Mouse (Mus musculus) hindbrain, embryonic 14.5 days (tissue): ENCODE results near the gene Prkcb. TPM values are rescaled to one million over a fixed set of nuclear protein-coding genes. Genes with fewer than 3 reads are reported as not detected.

ENCODE experiments used
- ATAC-seq: fragments of 200-750 bp; cut with Nextera tagmentation; 2 replicates; pipeline ENCODE4 v1.8.0; 2017; ENCODE audit warnings: moderate number of reproducible peaks, mild to moderate bottlenecking, moderate TSS enrichment, moderate library complexity; ENCODE audit not compliant: low FRiP score
- DNase-seq: peaks from one replicate; pipeline ENCODE4 v3.0.0-alpha.2; 2015; ENCODE audit warnings: low spot score
- H3K27ac ChIP-seq: fragments of 300-500 bp; sonication (generic); 2 replicates; pipeline ENCODE4 v1.5.1; 2014; ENCODE audit warnings: mild to moderate bottlenecking, moderate library complexity
- H3K27me3 ChIP-seq: fragments of 300-500 bp; sonication (generic); 2 replicates; pipeline ENCODE4 v1.6.1; 2014; ENCODE audit warnings: mild to moderate bottlenecking, low read length, mixed read lengths; ENCODE audit not compliant: control insufficient read depth, insufficient read depth
- H3K36me3 ChIP-seq: fragments of 300-500 bp; sonication (generic); replicated peaks from 2 replicates; pipeline ENCODE4 v1.6.1; 2014; ENCODE audit not compliant: control insufficient read depth, insufficient read depth
- H3K4me1 ChIP-seq: fragments of 300-500 bp; sonication (generic); replicated peaks from 2 replicates; pipeline ENCODE4 v1.6.1; 2014; ENCODE audit warnings: antibody characterized with exemption, low read length, mixed read lengths; ENCODE audit not compliant: control insufficient read depth, insufficient read depth
- H3K4me2 ChIP-seq: fragments of 300-500 bp; sonication (generic); replicated peaks from 2 replicates; pipeline ENCODE4 v1.6.1; 2014; ENCODE audit warnings: mild to moderate bottlenecking, moderate library complexity
- H3K4me3 ChIP-seq: fragments of 300-500 bp; sonication (generic); replicated peaks from 2 replicates; pipeline ENCODE4 v1.5.1; 2014; ENCODE audit warnings: mild to moderate bottlenecking, low read length
- H3K9ac ChIP-seq: fragments of 300-500 bp; sonication (generic); 2 replicates; pipeline ENCODE4 v1.6.1; 2014
- H3K9me3 ChIP-seq: fragments of 300-500 bp; sonication (generic); 2 replicates; pipeline ENCODE4 v1.6.1; 2016; ENCODE audit warnings: low read length; ENCODE audit not compliant: control insufficient read depth
- WGBS: fragments of 180-500 bp; shearing (Covaris S2); extraction: QIAGEN DNeasy Blood & Tissue Kit; methylation state at CpG from one replicate; pipeline ENCODE4 v1.1.7; 2014; 5-methylcytosine and 5-hydroxymethylcytosine counted together
- polyA plus RNA-seq: library from polyadenylated mRNA; unstranded; fragments of >200 nt; fragmentation: Nextera tagmentation; extraction: Ambion mirVana; gene quantifications from 2 replicates; pipeline ENCODE4 v1.2.1, GENCODE M21; 2014

Prkcb gene
- polyA plus RNA-seq, 1 experiment from 2014 or later = 135 TPM

- no peak for DNase-seq
- no peaks in the 10 kb centered on the region for H3K9me3 ChIP-seq
- ATAC-seq = no peak
- H3K4me1 ChIP-seq = no peaks in the 10 kb centered on the region; the same call in 1 of the 2 replicates
- WGBS = 82% methylated on average over 5 of the region's 5 CpGs
- H3K27me3 ChIP-seq = no peaks in the 10 kb centered on the region
- H3K9ac ChIP-seq = no peak overlapping the region
- no peaks in the 10 kb centered on the region for H3K36me3 ChIP-seq
- no peak overlapping the region for H3K27ac ChIP-seq
- no peak overlapping the region for H3K4me2 ChIP-seq
- no peak overlapping the region for H3K4me3 ChIP-seq
Observed at GRCm38 (mm10) chr7:122429134-122429533, 140.6 kb downstream of the Prkcb start.

- no peak for DNase-seq
- H3K4me3 ChIP-seq = no peak overlapping the region
- peaks cover 6% of the 10 kb centered on the region; the same call in 1 of the 2 replicates for H3K4me1 ChIP-seq
- H3K36me3 ChIP-seq = no peaks in the 10 kb centered on the region
- H3K9me3 ChIP-seq = no peaks in the 10 kb centered on the region
- no peak for ATAC-seq
- H3K9ac ChIP-seq = no peak overlapping the region
- H3K27ac ChIP-seq = no peak overlapping the region
- no peak overlapping the region for H3K4me2 ChIP-seq
- 80% methylated on average over 4 of the region's 4 CpGs for WGBS
- no peaks in the 10 kb centered on the region for H3K27me3 ChIP-seq
Observed at GRCm38 (mm10) chr7:122432401-122432800, 143.8 kb downstream of the Prkcb start.

- Histone ChIP-seq H3K36me3 (no peaks in the 10 kb centered on the region), H3K27me3 (no peaks in the 10 kb centered on the region), H3K9ac (no peak overlapping the region), H3K4me1 (peaks cover 6% of the 10 kb centered on the region; the same call in 1 of the 2 replicates), H3K4me2 (no peak overlapping the region), H3K4me3 (no peak overlapping the region), H3K27ac (no peak overlapping the region), H3K9me3 (no peaks in the 10 kb centered on the region)
- WGBS = 93% methylated on average over 5 of the region's 5 CpGs
- no peak for ATAC-seq
- DNase-seq = no peak
Observed at GRCm38 (mm10) chr7:122433377-122433776, 144.8 kb downstream of the Prkcb start.

- ATAC-seq = no peak
- H3K9me3 ChIP-seq = no peaks in the 10 kb centered on the region
- no peaks in the 10 kb centered on the region for H3K27me3 ChIP-seq
- H3K4me3 ChIP-seq = no peak overlapping the region
- no peak for DNase-seq
- no peak overlapping the region for H3K27ac ChIP-seq
- no peak overlapping the region for H3K4me2 ChIP-seq
- H3K36me3 ChIP-seq = no peaks in the 10 kb centered on the region
- no peak overlapping the region for H3K9ac ChIP-seq
- WGBS = 87% methylated on average over 4 of the region's 4 CpGs
- peaks cover 6% of the 10 kb centered on the region; the same call in 1 of the 2 replicates for H3K4me1 ChIP-seq
Observed at GRCm38 (mm10) chr7:122434941-122435340, 146.4 kb downstream of the Prkcb start.

GRCm38 (mm10) chr7:122435561-122435960, 147.0 kb downstream of the Prkcb start:
- DNase-seq = no peak
- WGBS = 85% methylated on average over 7 of the region's 7 CpGs

GRCm38 (mm10) chr7:122437390-122437789, 148.8 kb downstream of the Prkcb start:
- DNase-seq (no peak), ATAC-seq (no peak)

More at GRCm38 (mm10) chr7:122435561-122435960, 147.0 kb downstream of the Prkcb start:
- no peak overlapping the region for H3K4me3 ChIP-seq
- H3K4me1 ChIP-seq = peaks cover 6% of the 10 kb centered on the region; the same call in 1 of the 2 replicates
- H3K9ac ChIP-seq = no peak overlapping the region
- ATAC-seq = no peak
- H3K36me3 ChIP-seq = no peaks in the 10 kb centered on the region
- no peaks in the 10 kb centered on the region for H3K9me3 ChIP-seq
- no peak overlapping the region for H3K4me2 ChIP-seq
- no peak overlapping the region for H3K27ac ChIP-seq
- no peaks in the 10 kb centered on the region for H3K27me3 ChIP-seq

GRCm38 (mm10) chr7:122445056-122445455, 156.5 kb downstream of the Prkcb start:
- no peak for ATAC-seq
- Histone ChIP-seq H3K9ac (no peak overlapping the region), H3K4me1 (no peaks in the 10 kb centered on the region)

More at GRCm38 (mm10) chr7:122437390-122437789, 148.8 kb downstream of the Prkcb start:
- Histone ChIP-seq H3K4me2 (no peak overlapping the region), H3K4me3 (no peak overlapping the region), H3K4me1 (peaks cover 6% of the 10 kb centered on the region; the same call in 1 of the 2 replicates), H3K9me3 (no peaks in the 10 kb centered on the region), H3K27me3 (no peaks in the 10 kb centered on the region), H3K9ac (no peak overlapping the region), H3K36me3 (no peaks in the 10 kb centered on the region), H3K27ac (no peak overlapping the region)
- 93% methylated on average over 1 of the region's 1 CpGs for WGBS

GRCm38 (mm10) chr7:122452671-122453070, 164.1 kb downstream of the Prkcb start:
- no peak overlapping the region for H3K27ac ChIP-seq

More at GRCm38 (mm10) chr7:122445056-122445455, 156.5 kb downstream of the Prkcb start:
- 63% methylated on average over 6 of the region's 6 CpGs for WGBS
- Histone ChIP-seq H3K27me3 (no peaks in the 10 kb centered on the region), H3K36me3 (no peaks in the 10 kb centered on the region), H3K4me2 (no peak overlapping the region), H3K27ac (no peak overlapping the region), H3K9me3 (no peaks in the 10 kb centered on the region), H3K4me3 (no peak overlapping the region)
- DNase-seq = peak; percentile 55

GRCm38 (mm10) chr7:122459203-122459965, 170.8 kb downstream of the Prkcb start:
- no peak overlapping the region for H3K27ac ChIP-seq
- no peak overlapping the region for H3K9ac ChIP-seq
- no peaks in the 10 kb centered on the region for H3K4me1 ChIP-seq
- 77% methylated on average over 9 of the region's 9 CpGs for WGBS
- DNase-seq (peak; percentile 98), ATAC-seq (peak; percentile 77; the same call in 1 of the 2 replicates)
- no peaks in the 10 kb centered on the region for H3K9me3 ChIP-seq
- H3K4me3 ChIP-seq = no peak overlapping the region
- H3K4me2 ChIP-seq = no peak overlapping the region
- H3K36me3 ChIP-seq = no peaks in the 10 kb centered on the region
- H3K27me3 ChIP-seq = no peaks in the 10 kb centered on the region

More at GRCm38 (mm10) chr7:122452671-122453070, 164.1 kb downstream of the Prkcb start:
- peaks cover 5% of the 10 kb centered on the region; the same call in 1 of the 2 replicates for H3K4me1 ChIP-seq
- no peak overlapping the region for H3K9ac ChIP-seq
- H3K4me3 ChIP-seq = no peak overlapping the region
- no peak for DNase-seq
- H3K27me3 ChIP-seq = no peaks in the 10 kb centered on the region
- 74% methylated on average over 8 of the region's 8 CpGs for whole genome bisulfite sequencing
- H3K4me2 ChIP-seq = no peak overlapping the region
- H3K9me3 ChIP-seq = no peaks in the 10 kb centered on the region
- ATAC-seq = no peak
- no peaks in the 10 kb centered on the region for H3K36me3 ChIP-seq
